Mouse (Mus musculus) bone marrow macrophage, adult 2 months (primary cell): Measurements from ENCODE around the gene Bcl11b.

Experiments used
- CTCF ChIP-seq: IDR thresholded peaks from 2 replicates; pipeline ENCODE4 v1.5.1; 2012; ENCODE audit warnings: low read depth, mild to moderate bottlenecking, low read length, moderate library complexity
- POLR2A ChIP-seq: IDR thresholded peaks from 2 replicates; pipeline ENCODE4 v1.6.1; 2012; ENCODE audit warnings: mild to moderate bottlenecking, low read depth, low read length, borderline replicate concordance

GRCm38 (mm10) chr12:107890326-107890725 lies 113.1 kb downstream of the Bcl11b start:
- TF ChIP-seq CTCF: no peak
- TF ChIP-seq POLR2A: no peak
